Mouse (Mus musculus) forebrain, embryonic 16.5 days (tissue): Measurements from ENCODE around the gene Paqr9. TPM values are rescaled to one million over a fixed set of nuclear protein-coding genes. Genes with fewer than 3 reads are reported as not detected.
A peak's percentile ranks its signal among the peaks of the same experiment; 100 is the strongest.

ENCODE experiments used
- ATAC-seq: fragments of 200-750 bp; cut with Nextera tagmentation; 2 replicates; pipeline ENCODE4 v1.8.0; 2017; ENCODE audit warnings: mild to moderate bottlenecking, moderate library complexity
- H3K27ac ChIP-seq: fragments of 300-500 bp; sonication (generic); 2 replicates; pipeline ENCODE4 v1.5.1; 2014; ENCODE audit warnings: low read length, control low read depth
- H3K27me3 ChIP-seq: fragments of 300-500 bp; sonication (generic); replicated peaks from 2 replicates; pipeline ENCODE4 v1.6.1; 2014; ENCODE audit warnings: low read length; ENCODE audit not compliant: control insufficient read depth, insufficient read depth
- H3K36me3 ChIP-seq: fragments of 300-500 bp; sonication (generic); 2 replicates; pipeline ENCODE4 v1.6.1; 2014; ENCODE audit not compliant: control insufficient read depth, insufficient read depth
- H3K4me1 ChIP-seq: fragments of 300-500 bp; sonication (generic); replicated peaks from 2 replicates; pipeline ENCODE4 v1.6.1; 2014; ENCODE audit warnings: low read length; ENCODE audit not compliant: control insufficient read depth, insufficient read depth
- H3K4me2 ChIP-seq: fragments of 300-500 bp; sonication (generic); 2 replicates; pipeline ENCODE4 v1.6.1; 2014; ENCODE audit warnings: mild to moderate bottlenecking, low read length, control low read depth
- H3K4me3 ChIP-seq: fragments of 300-500 bp; sonication (generic); replicated peaks from 2 replicates; pipeline ENCODE4 v1.5.1; 2014; ENCODE audit warnings: mild to moderate bottlenecking, low read length, control low read depth
- H3K9ac ChIP-seq: fragments of 300-500 bp; sonication (generic); replicated peaks from 2 replicates; pipeline ENCODE4 v1.6.1; 2014; ENCODE audit warnings: low read depth, low read length, control low read depth
- H3K9me3 ChIP-seq: fragments of 300-500 bp; sonication (generic); 2 replicates; pipeline ENCODE4 v1.6.1; 2016; ENCODE audit warnings: low read length; ENCODE audit not compliant: control insufficient read depth
- WGBS: fragments of 180-500 bp; shearing (Covaris S2); extraction: QIAGEN DNeasy Blood & Tissue Kit; methylation state at CpG from one replicate; pipeline ENCODE4 v1.1.7; 2014; 5-methylcytosine and 5-hydroxymethylcytosine counted together
- polyA plus RNA-seq: library from polyadenylated mRNA; unstranded; fragments of >200 nt; fragmentation: Nextera tagmentation; extraction: Ambion mirVana; gene quantifications from 2 replicates; pipeline ENCODE4 v1.2.1, GENCODE M21; 2015

Gene Paqr9
- polyA plus RNA-seq, 1 experiment from 2014 or later: 4.0 TPM

DNA sequence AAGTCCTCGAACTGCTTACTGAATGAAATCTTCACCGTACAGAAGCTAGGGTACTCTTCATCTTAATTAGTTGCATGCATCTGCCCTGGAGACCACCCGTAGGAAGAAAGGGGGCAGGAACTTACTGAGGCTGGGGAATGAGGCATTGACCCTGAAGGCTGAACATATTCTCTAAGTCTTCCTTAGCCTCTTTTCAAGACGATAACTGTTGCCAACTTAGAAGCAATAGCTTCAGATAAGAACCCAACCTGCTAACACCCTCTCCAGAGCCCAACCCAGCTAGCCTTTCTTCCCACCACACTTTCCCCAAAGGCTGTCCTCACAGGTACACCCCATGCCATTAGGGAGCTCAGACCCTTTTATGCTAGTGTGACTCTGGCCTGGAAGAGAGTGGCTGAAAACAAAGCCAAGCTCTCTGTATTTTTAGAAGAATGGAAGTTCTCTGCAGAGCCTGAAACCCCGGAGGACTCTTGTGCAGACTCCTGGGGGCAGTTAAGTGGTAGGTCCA is 4.2 kb upstream of the Paqr9 start:
- no peaks in the 10 kb centered on the region for H3K9me3 ChIP-seq
- peaks cover 14% of the 10 kb centered on the region for H3K27me3 ChIP-seq
- no peak overlapping the region for H3K9ac ChIP-seq
- H3K4me1 ChIP-seq: peaks cover 8% of the 10 kb centered on the region
- H3K4me2 ChIP-seq: no peak overlapping the region
- no peak for ATAC-seq
- no peaks in the 10 kb centered on the region for H3K36me3 ChIP-seq
- no peak overlapping the region for H3K4me3 ChIP-seq
- 62% methylated on average over 5 of the region's 5 CpGs for WGBS
- H3K27ac ChIP-seq: no peak overlapping the region

- no peak for ATAC-seq
- no peak overlapping the region for H3K4me2 ChIP-seq
- H3K36me3 ChIP-seq: no peaks in the 10 kb centered on the region
- H3K4me3 ChIP-seq: no peak overlapping the region
- H3K27me3 ChIP-seq: peaks cover 22% of the 10 kb centered on the region
- peaks cover 16% of the 10 kb centered on the region for H3K4me1 ChIP-seq
- no peaks in the 10 kb centered on the region for H3K9me3 ChIP-seq
- no peak overlapping the region for H3K27ac ChIP-seq
- 96% methylated on average over 4 of the region's 4 CpGs for WGBS
- no peak overlapping the region for H3K9ac ChIP-seq
Observed at GRCm38 (mm10) chr9:95556067-95556512, 3.4 kb upstream of the Paqr9 start.

- no peaks in the 10 kb centered on the region for H3K36me3 ChIP-seq
- no peak overlapping the region for H3K4me3 ChIP-seq
- no peak for ATAC-seq
- peaks cover 25% of the 10 kb centered on the region for H3K27me3 ChIP-seq
- 67% methylated on average over 6 of the region's 6 CpGs for WGBS
- H3K9me3 ChIP-seq: no peaks in the 10 kb centered on the region
- no peak overlapping the region for H3K9ac ChIP-seq
- no peak overlapping the region for H3K4me2 ChIP-seq
- peaks cover 16% of the 10 kb centered on the region for H3K4me1 ChIP-seq
- no peak overlapping the region for H3K27ac ChIP-seq
Observed at GRCm38 (mm10) chr9:95557722-95558121, 1.7 kb upstream of the Paqr9 start.

GRCm38 (mm10) chr9:95558726-95559058 is 765 bp upstream of the Paqr9 start:
- no peaks in the 10 kb centered on the region for H3K36me3 ChIP-seq
- no peaks in the 10 kb centered on the region for H3K9me3 ChIP-seq
- peaks cover 25% of the 10 kb centered on the region for H3K27me3 ChIP-seq
- no peak overlapping the region for H3K27ac ChIP-seq
- no peak for ATAC-seq
- peak overlapping the region; percentile 89 for H3K4me2 ChIP-seq
- peaks cover 16% of the 10 kb centered on the region for H3K4me1 ChIP-seq
- peak overlapping the region; percentile 69 for H3K4me3 ChIP-seq
- 5% methylated on average over 11 of the region's 11 CpGs for WGBS
- peak overlapping the region; percentile 84 for H3K9ac ChIP-seq

GRCm38 (mm10) chr9:95559936-95560735 is 679 bp downstream of the Paqr9 start:
- Histone ChIP-seq H3K4me2 (peak overlapping the region; percentile 89), H3K27me3 (peaks cover 25% of the 10 kb centered on the region), H3K27ac (no peak overlapping the region), H3K9me3 (no peaks in the 10 kb centered on the region), H3K4me1 (peaks cover 16% of the 10 kb centered on the region), H3K4me3 (peak overlapping the region; percentile 69), H3K9ac (peak overlapping the region; percentile 84), H3K36me3 (no peaks in the 10 kb centered on the region)
- 13% methylated on average over 77 of the region's 78 CpGs for WGBS
- ATAC-seq: peak; percentile 70

GRCm38 (mm10) chr9:95564047-95564446 is 4.6 kb downstream of the Paqr9 start:
- peaks cover 15% of the 10 kb centered on the region for H3K27me3 ChIP-seq
- H3K4me2 ChIP-seq: no peak overlapping the region
- ATAC-seq: no peak
- WGBS: 86% methylated on average over 4 of the region's 4 CpGs
- H3K9me3 ChIP-seq: no peaks in the 10 kb centered on the region
- H3K4me3 ChIP-seq: no peak overlapping the region
- H3K36me3 ChIP-seq: no peaks in the 10 kb centered on the region
- H3K9ac ChIP-seq: no peak overlapping the region
- H3K27ac ChIP-seq: no peak overlapping the region
- peaks cover 12% of the 10 kb centered on the region for H3K4me1 ChIP-seq

DNA sequence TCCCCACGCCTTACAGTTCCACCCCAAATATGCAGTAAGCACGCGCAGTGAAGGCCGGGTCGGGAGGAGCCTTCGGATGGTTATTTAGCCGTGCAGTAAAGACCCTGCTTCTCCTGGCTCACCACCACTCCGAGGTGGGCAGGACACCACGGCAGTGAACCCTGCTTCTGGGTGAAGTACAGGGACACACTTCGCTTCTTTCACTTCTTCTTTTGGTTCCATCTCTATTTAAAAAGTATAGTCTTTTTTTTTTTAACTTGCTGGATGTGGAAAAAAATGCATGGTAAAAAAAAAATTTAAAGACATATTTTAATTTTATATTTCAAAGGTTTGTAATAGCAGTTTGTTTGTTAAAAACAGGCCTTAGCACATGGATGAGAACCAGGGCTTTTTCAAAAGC is 6.9 kb downstream of the Paqr9 start:
- no peaks in the 10 kb centered on the region for H3K36me3 ChIP-seq
- H3K4me3 ChIP-seq: no peak overlapping the region
- no peaks in the 10 kb centered on the region for H3K9me3 ChIP-seq
- WGBS: 89% methylated on average over 10 of the region's 10 CpGs
- peaks cover 2% of the 10 kb centered on the region; the same call in 1 of the 2 replicates for H3K27me3 ChIP-seq
- no peak overlapping the region for H3K4me2 ChIP-seq
- H3K9ac ChIP-seq: no peak overlapping the region
- no peaks in the 10 kb centered on the region for H3K4me1 ChIP-seq
- H3K27ac ChIP-seq: no peak overlapping the region
- ATAC-seq: no peak

DNA sequence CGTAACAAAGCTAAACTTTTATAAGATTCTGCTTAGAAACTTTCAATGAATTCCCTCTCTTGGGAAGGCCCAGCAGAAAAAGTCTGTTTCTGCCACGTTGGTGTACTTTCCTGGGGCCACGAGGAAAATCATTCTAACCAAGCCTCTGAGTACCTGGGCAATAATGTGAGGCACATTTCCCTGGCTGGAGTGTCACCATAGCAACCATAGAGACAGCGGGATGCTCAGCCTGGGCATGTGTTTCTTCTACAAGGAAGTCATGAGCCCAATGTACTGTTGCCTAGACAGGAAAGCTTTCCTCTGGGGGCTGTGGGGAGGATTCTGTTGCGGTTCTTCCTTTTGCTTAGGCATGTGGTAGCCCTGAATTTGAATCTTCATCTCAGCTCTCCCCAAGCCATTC is 7.5 kb downstream of the Paqr9 start:
- H3K27ac ChIP-seq: no peak overlapping the region
- no peaks in the 10 kb centered on the region for H3K4me1 ChIP-seq
- no peak for ATAC-seq
- H3K9me3 ChIP-seq: no peaks in the 10 kb centered on the region
- H3K36me3 ChIP-seq: no peaks in the 10 kb centered on the region
- H3K4me2 ChIP-seq: no peak overlapping the region
- no peak overlapping the region for H3K9ac ChIP-seq
- H3K27me3 ChIP-seq: peaks cover 1% of the 10 kb centered on the region; the same call in 1 of the 2 replicates
- H3K4me3 ChIP-seq: no peak overlapping the region
- WGBS: 53% methylated on average over 5 of the region's 5 CpGs

DNA sequence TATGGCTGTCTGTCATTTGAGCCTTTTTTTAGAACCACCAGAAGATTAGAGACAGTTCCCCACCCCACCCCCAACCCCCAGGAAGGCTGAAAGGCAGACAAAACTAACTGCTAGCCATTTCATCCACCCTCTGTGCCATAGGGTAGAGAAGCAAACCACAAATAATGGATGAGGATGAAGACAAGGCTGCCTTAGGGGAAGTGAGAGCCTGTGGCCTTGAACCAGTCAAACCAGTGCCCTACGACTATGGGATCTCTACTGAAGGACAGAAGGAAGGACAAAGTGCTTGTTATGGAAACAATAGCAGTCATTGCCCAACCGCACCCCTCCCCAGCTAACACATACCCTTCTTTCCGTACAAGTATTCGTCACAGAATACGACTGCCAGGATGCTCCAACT is 9.8 kb downstream of the Paqr9 start:
- H3K4me2 ChIP-seq: no peak overlapping the region
- no peaks in the 10 kb centered on the region; the same call in 1 of the 2 replicates for H3K27me3 ChIP-seq
- ATAC-seq: no peak
- no peak overlapping the region for H3K4me3 ChIP-seq
- H3K36me3 ChIP-seq: no peaks in the 10 kb centered on the region
- no peak overlapping the region for H3K27ac ChIP-seq
- H3K9ac ChIP-seq: no peak overlapping the region
- no peaks in the 10 kb centered on the region for H3K4me1 ChIP-seq
- no peaks in the 10 kb centered on the region for H3K9me3 ChIP-seq
- 95% methylated on average over 5 of the region's 5 CpGs for WGBS
